ENCODE assay signal across 8 mouse cellular contexts in the genomic region with DNA sequence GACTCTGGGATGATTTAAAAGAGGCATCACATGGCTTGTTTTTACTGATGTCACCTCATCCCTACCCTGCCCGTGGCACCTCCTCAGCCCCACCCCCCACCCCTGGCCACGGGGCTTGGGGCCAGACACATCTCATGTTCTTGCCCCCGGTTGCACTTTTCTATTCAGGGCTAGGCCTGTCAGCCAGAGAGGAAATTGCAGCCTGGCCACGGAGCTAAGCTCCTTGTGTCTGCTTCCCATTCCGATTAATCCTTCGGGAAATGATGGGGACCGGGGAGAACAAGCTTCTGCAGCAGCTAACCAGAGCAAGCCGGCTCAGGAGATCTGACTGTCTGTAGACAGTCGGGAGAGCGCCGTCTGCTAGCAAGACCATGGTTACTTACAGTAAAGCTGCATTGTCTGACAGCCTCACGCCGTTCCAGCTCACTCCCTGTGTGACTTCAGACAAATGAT. TPM values are rescaled to one million over a fixed set of nuclear protein-coding genes. Genes with fewer than 3 reads are reported as not detected.
DNase-seq lines count a peak whose midpoint lies in the region; ATAC-seq and TF ChIP-seq lines count a peak whose summit lies in the region.
"Had no signal": no experiment of that assay in that cellular context is flagged by ENCODE, and none has a peak within 500 bp of the region (broad histone marks: within the 10 kb centered on the region; RNA-seq: fewer than 3 reads in every experiment).

No protein-coding gene starts in this region.

- no peak overlapping the region for H3K27ac ChIP-seq in heart, embryonic 12.5 days (ENCODE audit: poor library complexity, severe bottlenecking)
- H3K27ac ChIP-seq in kidney, postnatal 0 days: peak overlapping the region; percentile 60

- no peak for TF ChIP-seq CTCF in kidney, postnatal 0 days (IDR thresholded peaks at IDR 0.05; ENCODE audit: low read depth)

- peaks cover 12% of the 10 kb centered on the region for H3K4me1 ChIP-seq in heart, embryonic 12.5 days (replicated peaks)
- H3K4me1 ChIP-seq in kidney, postnatal 0 days (replicated peaks; ENCODE audit: insufficient read depth, low read length): 0 out of 2 replicates have a peak, but pooled peaks cover under 1% of the 10 kb centered on the region

- 0 out of 2 replicates have a peak overlapping the region, but pooled peaks have one; percentile 11 for H3K9ac ChIP-seq in heart, embryonic 12.5 days
- H3K9ac ChIP-seq in kidney, postnatal 0 days (ENCODE audit: low read depth, low read length): no peak overlapping the region

- ATAC-seq in heart, embryonic 12.5 days (ENCODE audit: insufficient number of reproducible peaks, low FRiP score): no peak
- peak; percentile 71; the same call in 1 of the 2 replicates for ATAC-seq in kidney, postnatal 0 days (replicated peaks; ENCODE audit: low FRiP score, low read depth)
- no peak for ATAC-seq in CD4-positive, CD25-positive, alpha-beta regulatory T cell, adult 4 months

- peak; percentile 22 for DNase-seq in Muller cell, postnatal 12 days (ENCODE audit: inconsistent ontology term)
- peak; percentile 22 for DNase-seq in brain, embryonic 18.5 days (ENCODE audit: low read depth, low spot score)
- DNase-seq in kidney, postnatal 0 days (ENCODE audit: low spot score): peak; percentile 84
- peak; percentile 51 for DNase-seq in retina, postnatal 7 days (ENCODE audit: low read depth, low spot score)
- DNase-seq in B cell, adult 2 months: no peak

- H3K4me3 ChIP-seq in heart, embryonic 12.5 days: no peak overlapping the region
- H3K4me3 ChIP-seq in kidney, postnatal 0 days (replicated peaks; ENCODE audit: low read depth, low read length): no peak overlapping the region
- H3K4me3 ChIP-seq: myocyte had no signal

- H3K9me3 ChIP-seq in heart, embryonic 12.5 days (replicated peaks): no peaks in the 10 kb centered on the region
- no peaks in the 10 kb centered on the region for H3K9me3 ChIP-seq in kidney, postnatal 0 days (replicated peaks; ENCODE audit: low read length)

- 59% methylated on average over 13 of the region's 13 CpGs for WGBS in heart, embryonic 12.5 days
- WGBS in kidney, postnatal 0 days: 20% methylated on average over 13 of the region's 13 CpGs

- no peaks in the 10 kb centered on the region for H3K27me3 ChIP-seq in heart, embryonic 12.5 days (replicated peaks)
- no peaks in the 10 kb centered on the region for H3K27me3 ChIP-seq in kidney, postnatal 0 days (ENCODE audit: insufficient read depth, low read length)

- H3K36me3 ChIP-seq in heart, embryonic 12.5 days: peaks cover 75% of the 10 kb centered on the region
- peaks cover 43% of the 10 kb centered on the region for H3K36me3 ChIP-seq in kidney, postnatal 0 days (ENCODE audit: insufficient read depth, low read length)

- H3K4me2 ChIP-seq in heart, embryonic 12.5 days: no peak overlapping the region
- H3K4me2 ChIP-seq in kidney, postnatal 0 days (ENCODE audit: low read length): no peak overlapping the region

RNA-seq across cellular contexts. Expression of a gene that starts 40.7 kb away (rescaled TPM):
- 0.50 TPM in 1 of 2 replicates, not detected in the other for polyA plus RNA-seq in heart, embryonic 12.5 days (2016; fragmentation: Nextera tagmentation; extraction: Ambion mirVana)
- 0.18 and 0.19 TPM in 2 replicates for polyA plus RNA-seq in kidney, postnatal 0 days (2015; fragmentation: Nextera tagmentation; extraction: Ambion mirVana)
- 1 to 10 TPM; 6.2 to 6.6 TPM for polyA plus RNA-seq in CD4-positive, CD25-positive, alpha-beta regulatory T cell, adult 4 months (2017; shearing (Covaris generic))

RNA-seq across cellular contexts. Expression of a gene that starts 50.3 kb away (rescaled TPM):
- 0.15 TPM in 1 of 2 replicates, not detected in the other for polyA plus RNA-seq in heart, embryonic 12.5 days (2016; fragmentation: Nextera tagmentation; extraction: Ambion mirVana)
- 0.47 and 0.64 TPM in 2 replicates for polyA plus RNA-seq in kidney, postnatal 0 days (2015; fragmentation: Nextera tagmentation; extraction: Ambion mirVana)
- polyA plus RNA-seq in CD4-positive, CD25-positive, alpha-beta regulatory T cell, adult 4 months (2017; shearing (Covaris generic)): 100 to 1,000 TPM; 124 to 148 TPM

Comparison
In these comparisons a context has a peak if more than half of its experiments do, and no peak if none do; other contexts are left out.
1. DNase-seq: peak in Muller cell, postnatal 12 days (single experiment), brain, embryonic 18.5 days (single experiment), kidney, postnatal 0 days (single experiment) and retina, postnatal 7 days (single experiment); none in B cell, adult 2 months (0 of 2).
2. RNA of a gene that starts 50.3 kb away (polyA plus RNA-seq): 124 to 148 TPM in CD4-positive, CD25-positive, alpha-beta regulatory T cell, adult 4 months; 0.47 to 0.64 TPM in kidney, postnatal 0 days and 0.15 TPM in heart, embryonic 12.5 days; every median in the first group is over 10 times any median in the second.